Comparison of ENCODE assay signal across 9 mouse cellular contexts in the genomic region with DNA sequence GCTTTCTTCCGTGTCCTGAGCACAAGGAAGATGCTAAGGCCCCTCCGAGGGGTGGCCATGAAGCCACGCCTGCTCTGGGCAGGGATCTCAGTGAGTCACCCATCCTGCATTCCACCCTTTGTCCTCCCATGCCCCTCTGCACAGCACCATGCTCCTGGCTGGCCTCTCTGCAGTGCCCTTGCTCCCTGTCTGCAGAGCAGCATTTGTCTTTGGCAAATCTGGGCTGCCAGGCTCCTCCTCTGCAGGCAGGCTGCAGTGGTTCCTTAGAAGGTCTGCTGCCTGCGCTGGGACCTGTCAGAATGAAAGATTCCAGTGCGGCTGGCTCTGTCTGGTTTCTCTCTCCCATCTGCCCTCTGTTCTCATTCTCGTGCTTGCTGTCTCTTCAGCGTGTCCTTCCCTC.
A peak's percentile ranks its signal among the peaks of the same experiment; 100 is the strongest.
DNase-seq lines count a peak whose midpoint lies in the region; ATAC-seq and TF ChIP-seq lines count a peak whose summit lies in the region.
"Had no signal": no experiment of that assay in that cellular context is flagged by ENCODE, and none has a peak within 500 bp of the region (broad histone marks: within the 10 kb centered on the region; RNA-seq: fewer than 3 reads in every experiment).

No protein-coding gene starts in this region.

- H3K36me3 ChIP-seq in lung, embryonic 15.5 days = no peaks in the 10 kb centered on the region
- no peaks in the 10 kb centered on the region for H3K36me3 ChIP-seq in embryonic facial prominence, embryonic 12.5 days
- no peaks in the 10 kb centered on the region for H3K36me3 ChIP-seq in heart, embryonic 10.5 days
- H3K36me3 ChIP-seq in midbrain, embryonic 14.5 days (ENCODE audit: control insufficient read depth, insufficient read depth, low read length) = no peaks in the 10 kb centered on the region
- no peaks in the 10 kb centered on the region for H3K36me3 ChIP-seq in stomach, embryonic 16.5 days (ENCODE audit: control insufficient read depth, insufficient read depth, low read length)
- H3K36me3 ChIP-seq: G1E had no signal

- no peaks in the 10 kb centered on the region for H3K27me3 ChIP-seq in lung, embryonic 15.5 days
- no peaks in the 10 kb centered on the region for H3K27me3 ChIP-seq in embryonic facial prominence, embryonic 12.5 days
- H3K27me3 ChIP-seq in heart, embryonic 10.5 days (ENCODE audit: insufficient read depth, poor library complexity, severe bottlenecking) = no peaks in the 10 kb centered on the region
- H3K27me3 ChIP-seq in midbrain, embryonic 14.5 days (ENCODE audit: control insufficient read depth, insufficient read depth, low read length) = no peaks in the 10 kb centered on the region
- H3K27me3 ChIP-seq in stomach, embryonic 16.5 days (ENCODE audit: control insufficient read depth, insufficient read depth, low read length) = no peaks in the 10 kb centered on the region

- peak; percentile 64; the same call in 1 of the 2 replicates for ATAC-seq in lung, embryonic 15.5 days (ENCODE audit: borderline replicate concordance, extremely low read depth, low FRiP score, low TSS enrichment)
- ATAC-seq in embryonic facial prominence, embryonic 12.5 days (ENCODE audit: insufficient number of reproducible peaks, insufficient read depth, low FRiP score, low TSS enrichment) = peak; percentile 71
- peak; percentile 59; the same call in 1 of the 2 replicates for ATAC-seq in midbrain, embryonic 14.5 days (ENCODE audit: low FRiP score, low TSS enrichment)
- ATAC-seq in stomach, embryonic 16.5 days (ENCODE audit: insufficient read depth, low FRiP score) = peak; percentile 92

- no peaks in the 10 kb centered on the region for H3K9me3 ChIP-seq in lung, embryonic 15.5 days
- H3K9me3 ChIP-seq in embryonic facial prominence, embryonic 12.5 days = no peaks in the 10 kb centered on the region
- H3K9me3 ChIP-seq in heart, embryonic 10.5 days = no peaks in the 10 kb centered on the region
- no peaks in the 10 kb centered on the region for H3K9me3 ChIP-seq in midbrain, embryonic 14.5 days (ENCODE audit: control insufficient read depth, low read length)
- H3K9me3 ChIP-seq in stomach, embryonic 16.5 days (replicated peaks; ENCODE audit: control insufficient read depth, low read length) = no peaks in the 10 kb centered on the region

- H3K27ac ChIP-seq in lung, embryonic 15.5 days = no peak overlapping the region
- H3K27ac ChIP-seq in embryonic facial prominence, embryonic 12.5 days = no peak overlapping the region
- H3K27ac ChIP-seq in heart, embryonic 10.5 days = peak overlapping the region; percentile 87
- 0 out of 2 replicates have a peak overlapping the region, but pooled peaks have one; percentile 53 for H3K27ac ChIP-seq in midbrain, embryonic 14.5 days (replicated peaks; ENCODE audit: low read depth, low read length)
- peak overlapping the region; percentile 90 for H3K27ac ChIP-seq in stomach, embryonic 16.5 days (ENCODE audit: low read length)

- WGBS in lung, embryonic 15.5 days = 8% methylated on average over 7 of the region's 7 CpGs
- WGBS in lung, adult 2 months = 20% methylated on average over 7 of the region's 7 CpGs
- 22% methylated on average over 5 of the region's 7 CpGs for WGBS in embryonic facial prominence, embryonic 12.5 days
- 5% methylated on average over 7 of the region's 7 CpGs for WGBS in heart, embryonic 10.5 days
- 18% methylated on average over 7 of the region's 7 CpGs for WGBS in midbrain, embryonic 14.5 days
- WGBS in stomach, embryonic 16.5 days = 9% methylated on average over 7 of the region's 7 CpGs

- no peaks in the 10 kb centered on the region; the same call in 1 of the 2 replicates for H3K4me1 ChIP-seq in lung, embryonic 15.5 days
- H3K4me1 ChIP-seq in lung, adult 2 months (ENCODE audit: control insufficient read depth, insufficient read depth, low read length) = no peaks in the 10 kb centered on the region
- H3K4me1 ChIP-seq in embryonic facial prominence, embryonic 12.5 days = 0 out of 2 replicates have a peak, but pooled peaks cover 5% of the 10 kb centered on the region
- H3K4me1 ChIP-seq in heart, embryonic 10.5 days = peaks cover 55% of the 10 kb centered on the region
- peaks cover 10% of the 10 kb centered on the region for H3K4me1 ChIP-seq in midbrain, embryonic 14.5 days (ENCODE audit: control insufficient read depth, insufficient read depth, low read length)
- H3K4me1 ChIP-seq in stomach, embryonic 16.5 days (ENCODE audit: control insufficient read depth, insufficient read depth, low read length) = peaks cover 13% of the 10 kb centered on the region

- no peak overlapping the region for H3K4me3 ChIP-seq in lung, embryonic 15.5 days
- H3K4me3 ChIP-seq in lung, adult 2 months (replicated peaks; ENCODE audit: extremely low read depth, low read depth, low read length) = no peak overlapping the region
- H3K4me3 ChIP-seq in embryonic facial prominence, embryonic 12.5 days = no peak overlapping the region
- H3K4me3 ChIP-seq in heart, embryonic 10.5 days = 0 out of 2 replicates have a peak overlapping the region, but pooled peaks have one; percentile 1
- H3K4me3 ChIP-seq in midbrain, embryonic 14.5 days (replicated peaks; ENCODE audit: low read depth, low read length) = no peak overlapping the region
- H3K4me3 ChIP-seq in stomach, embryonic 16.5 days (replicated peaks; ENCODE audit: low read length) = no peak overlapping the region

- DNase-seq in lung, adult 2 months = no peak
- DNase-seq in heart, embryonic 10.5 days (ENCODE audit: low spot score) = peak; percentile 89
- peak; percentile 65 for DNase-seq in layer of hippocampus, adult 9-11 months
- DNase-seq in midbrain, embryonic 14.5 days = peak; percentile 52
- no peak for DNase-seq in thymus, postnatal 14 days

- no peak overlapping the region for H3K9ac ChIP-seq in lung, embryonic 15.5 days
- H3K9ac ChIP-seq in embryonic facial prominence, embryonic 12.5 days = no peak overlapping the region
- H3K9ac ChIP-seq in midbrain, embryonic 14.5 days (replicated peaks; ENCODE audit: low read length) = no peak overlapping the region
- H3K9ac ChIP-seq in stomach, embryonic 16.5 days (ENCODE audit: low read length) = peak overlapping the region; percentile 12; the same call in 1 of the 2 replicates

- H3K4me2 ChIP-seq in lung, embryonic 15.5 days = no peak overlapping the region
- no peak overlapping the region for H3K4me2 ChIP-seq in embryonic facial prominence, embryonic 12.5 days (replicated peaks)
- no peak overlapping the region for H3K4me2 ChIP-seq in midbrain, embryonic 14.5 days (ENCODE audit: low read length)
- H3K4me2 ChIP-seq in stomach, embryonic 16.5 days (ENCODE audit: low read depth, low read length) = peak overlapping the region; percentile 32

- no peak for TF ChIP-seq CTCF in lung, adult 2 months (IDR thresholded peaks at IDR 0.05; ENCODE audit: insufficient read depth, low read length)

- TF ChIP-seq POLR2A in lung, adult 2 months (IDR thresholded peaks at IDR 0.05; ENCODE audit: borderline replicate concordance, extremely low read depth, low read depth, low read length) = no peak

Comparison
In these comparisons a context has a peak if more than half of its experiments do, and no peak if none do; other contexts are left out.
1. H3K27ac ChIP-seq: peak in heart, embryonic 10.5 days (single experiment), midbrain, embryonic 14.5 days (single experiment) and stomach, embryonic 16.5 days (single experiment); none in lung, embryonic 15.5 days (single experiment) and embryonic facial prominence, embryonic 12.5 days (single experiment).
2. DNase-seq: peak in heart, embryonic 10.5 days (single experiment), layer of hippocampus, adult 9-11 months (single experiment) and midbrain, embryonic 14.5 days (single experiment); none in lung, adult 2 months (single experiment) and thymus, postnatal 14 days (single experiment).
3. Peak in every context shown above with its lines, with median percentiles within 50 percentile points of each other: ATAC-seq.